Mouse (Mus musculus): Measurements from ENCODE around the gene Desi2.
"Not testable (repeated sequence)": the region's sequence is repeated elsewhere in the genome, so short reads cannot be mapped to it uniquely, and the experiment has no call there.

The Desi2 gene

DNA sequence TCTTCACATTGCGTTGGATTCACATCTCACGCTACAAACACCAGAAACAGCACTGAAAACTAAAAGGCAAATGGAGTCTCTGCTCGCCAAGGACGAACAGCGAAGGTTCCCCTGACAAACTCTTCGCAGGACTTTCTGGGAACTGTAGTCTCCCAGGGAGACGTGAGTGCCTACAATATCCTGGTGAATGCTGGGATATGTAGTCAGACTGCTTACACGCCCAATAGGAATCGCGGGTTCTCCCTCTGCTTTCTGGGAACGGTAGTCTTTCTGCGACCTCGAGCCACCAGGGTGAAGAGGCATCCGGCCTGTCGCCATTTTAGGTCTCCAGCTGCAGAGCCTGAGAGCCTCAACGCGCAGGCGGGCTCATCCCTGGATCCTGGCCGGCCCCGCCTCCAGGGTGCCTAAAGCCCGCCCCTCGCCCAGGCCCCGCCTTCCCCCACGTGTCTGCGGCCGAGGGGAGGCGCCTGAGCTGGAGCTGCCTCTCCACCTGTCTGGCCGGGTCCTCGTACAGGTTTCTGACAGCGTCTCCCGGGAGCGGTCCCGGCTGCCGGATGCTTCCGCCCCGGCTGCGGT, at the start of gene Desi2:
Gene Desi2, plus strand, starts transcription at position 202 of the 576 bp plus-strand sequence.
- DNase-seq (ENCODE audit: low spot score in 2 of 2): peak; percentile 89 to 91

GRCm38 (mm10) chr1:178146513-178146912, 40.7 kb upstream of the Desi2 start:
- not testable (repeated sequence) for DNase-seq (ENCODE audit: low spot score in 2 of 2)

GRCm38 (mm10) chr1:178146915-178147314, 40.3 kb upstream of the Desi2 start:
- not testable (repeated sequence) for DNase-seq (ENCODE audit: low spot score in 2 of 2)

DNA sequence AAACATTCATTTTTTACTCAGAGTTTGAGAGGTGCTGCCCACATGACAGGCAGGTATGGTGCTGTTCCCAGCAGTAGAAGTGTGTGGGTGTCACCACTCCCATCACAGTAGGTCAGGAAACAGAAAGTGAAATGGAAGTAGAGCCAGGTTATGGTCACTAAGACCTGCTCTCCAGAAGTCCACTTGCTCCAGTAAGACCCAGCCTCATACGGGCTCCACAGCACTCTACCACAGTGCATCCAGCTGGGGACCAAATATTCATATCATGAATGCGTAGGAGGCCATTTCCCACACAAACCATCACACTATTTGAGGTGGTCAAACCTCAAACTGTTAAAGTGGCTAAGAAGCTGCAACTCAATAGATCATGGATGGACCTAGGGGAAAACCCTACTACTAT, 5.0 kb upstream of the Desi2 start:
- DNase-seq (ENCODE audit: low spot score in 2 of 2): peak in 1 of 2 experiments; percentile 1

DNA sequence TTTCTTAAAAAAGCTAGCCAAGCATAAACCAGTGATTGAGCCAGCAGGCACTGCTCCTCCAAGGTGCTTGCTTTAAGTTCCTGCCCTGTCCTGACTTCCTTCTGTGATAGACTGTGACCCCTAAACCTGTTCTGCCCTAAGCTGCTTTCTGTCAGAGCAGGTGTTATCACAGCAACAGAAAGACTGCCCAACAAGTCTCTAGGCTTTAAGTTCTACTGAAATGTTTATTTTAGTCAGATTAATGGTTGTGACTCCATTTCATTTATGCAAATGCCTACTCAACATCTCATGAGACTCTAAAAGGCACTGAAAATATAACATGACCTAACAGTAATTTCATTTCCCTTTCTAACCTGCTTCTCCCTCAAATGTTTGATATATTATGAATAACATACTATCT, 1.6 kb upstream of the Desi2 start:
- DNase-seq (ENCODE audit: low spot score in 2 of 2): peak in 1 of 2 experiments; percentile 2

DNA sequence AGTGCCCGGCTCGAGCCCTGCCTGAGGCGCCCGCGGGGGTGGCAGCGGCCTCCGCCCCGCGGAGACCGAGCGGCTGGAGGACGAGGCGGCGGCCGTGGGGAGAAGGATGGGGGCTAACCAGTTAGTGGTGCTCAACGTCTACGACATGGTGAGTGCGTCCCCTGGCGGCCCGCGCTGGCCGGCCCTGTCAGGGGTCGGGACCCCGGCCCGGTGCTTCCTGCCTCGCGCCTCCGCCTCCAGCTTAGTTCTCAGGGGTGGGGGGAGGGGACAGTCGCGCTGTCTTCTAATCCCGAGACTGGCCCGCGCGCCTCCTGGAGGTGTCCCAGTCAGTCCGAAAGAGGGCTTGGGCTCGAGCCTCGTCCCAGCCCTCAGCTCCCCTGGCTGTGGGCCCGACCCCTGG, 593 bp downstream of the Desi2 start:
- DNase-seq (ENCODE audit: low spot score in 2 of 2): peak in 1 of 2 experiments; percentile 73

- DNase-seq (ENCODE audit: low spot score in 2 of 2): peak in 1 of 2 experiments; percentile 7
Measured at GRCm38 (mm10) chr1:178188386-178188785, 1.2 kb downstream of the Desi2 start.

DNA sequence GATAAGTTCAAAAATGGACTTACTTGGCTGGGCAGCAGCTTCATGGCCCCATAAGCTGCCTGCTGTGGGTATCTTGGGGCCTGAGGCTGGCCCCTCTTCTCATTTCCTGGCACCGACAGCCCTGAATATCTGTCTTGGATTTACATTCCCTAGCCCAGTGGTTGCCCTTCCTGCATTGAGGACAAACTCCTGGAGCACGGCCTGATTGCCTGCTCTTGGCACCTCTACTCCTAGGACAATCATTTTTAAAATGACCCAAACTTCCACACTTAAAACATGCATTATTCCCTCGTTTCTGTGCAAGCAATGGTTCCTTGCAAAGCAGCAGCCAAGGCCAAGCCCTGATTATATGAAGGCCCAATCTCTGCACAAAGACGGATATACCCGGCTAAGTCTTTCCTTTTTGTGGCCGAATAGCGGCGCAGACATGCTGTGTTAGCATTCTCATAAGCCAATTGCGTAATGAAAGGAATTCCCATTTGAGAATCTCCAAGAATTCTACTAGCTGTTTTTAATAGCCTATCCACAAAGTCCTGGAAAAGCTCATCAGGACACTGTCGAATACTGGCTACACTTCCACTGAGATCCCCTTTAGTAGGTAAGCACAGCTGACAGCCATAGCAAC, 18.6 kb downstream of the Desi2 start:
- DNase-seq (ENCODE audit: low spot score in 2 of 2): no peak

- not testable (repeated sequence) for DNase-seq (ENCODE audit: low spot score in 2 of 2)
Measured at GRCm38 (mm10) chr1:178207856-178208255, 20.6 kb downstream of the Desi2 start.

GRCm38 (mm10) chr1:178209966-178210365, 22.7 kb downstream of the Desi2 start:
- DNase-seq (ENCODE audit: low spot score in 2 of 2): no peak

GRCm38 (mm10) chr1:178217157-178217556, 29.9 kb downstream of the Desi2 start:
- DNase-seq (ENCODE audit: low spot score in 2 of 2): no peak

- DNase-seq (ENCODE audit: low spot score in 2 of 2): no peak
Measured at GRCm38 (mm10) chr1:178218305-178218704, 31.1 kb downstream of the Desi2 start.

- DNase-seq (ENCODE audit: low spot score in 2 of 2): no peak
Measured at GRCm38 (mm10) chr1:178219166-178220077, 32.2 kb downstream of the Desi2 start.

- DNase-seq (ENCODE audit: low spot score in 2 of 2): not testable (repeated sequence)
Measured at GRCm38 (mm10) chr1:178228888-178229287, 41.7 kb downstream of the Desi2 start.

- DNase-seq (ENCODE audit: low spot score in 2 of 2): no peak
Measured at GRCm38 (mm10) chr1:178234109-178234508, 46.9 kb downstream of the Desi2 start.

DNA sequence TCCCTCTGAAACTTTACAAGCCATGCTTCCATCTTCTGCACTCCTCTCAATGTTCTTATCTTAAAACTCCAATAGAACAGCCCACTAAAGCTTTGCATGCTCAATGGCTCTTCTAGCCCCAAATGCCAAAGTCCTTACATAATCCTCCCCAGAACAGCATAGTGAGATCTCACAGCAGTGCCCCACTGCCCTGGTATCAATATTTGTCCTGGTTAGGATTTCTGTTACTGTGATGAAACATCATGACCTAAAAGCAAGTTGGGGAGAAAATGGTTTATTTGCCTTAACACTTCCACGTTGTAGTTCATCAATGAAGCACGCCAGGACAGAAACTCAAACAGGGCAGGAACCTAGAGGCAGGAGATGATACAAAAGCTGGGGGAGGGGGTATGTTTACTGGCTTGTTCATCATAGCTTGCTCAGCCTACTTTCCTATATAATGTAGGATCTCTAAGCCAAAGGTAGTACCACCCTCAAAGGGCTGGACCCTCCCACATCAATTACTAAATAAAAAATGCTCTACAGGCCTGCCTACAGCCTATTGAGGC, 48.8 kb downstream of the Desi2 start:
- no peak for DNase-seq (ENCODE audit: low spot score in 2 of 2)

DNA sequence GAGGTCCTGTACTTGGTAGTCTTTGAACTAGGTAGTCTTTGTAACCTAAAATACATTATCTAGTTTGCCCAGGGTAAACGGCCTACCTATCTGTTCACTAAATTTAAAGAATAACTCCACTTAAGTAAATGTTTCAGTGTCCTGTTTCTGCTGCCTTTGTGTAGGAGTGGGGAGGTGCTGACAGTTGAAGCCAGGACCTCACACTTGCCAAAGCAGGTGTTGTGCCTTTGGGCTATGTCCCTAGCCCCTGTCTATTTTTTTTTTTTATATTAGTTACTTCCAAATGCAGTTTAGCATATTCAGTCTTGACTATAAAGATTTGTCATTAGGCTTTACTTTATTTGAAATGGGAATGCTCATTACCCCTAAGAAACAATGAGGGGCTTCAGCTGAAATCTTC, 51.5 kb downstream of the Desi2 start:
- no peak for DNase-seq (ENCODE audit: low spot score in 2 of 2)

DNA sequence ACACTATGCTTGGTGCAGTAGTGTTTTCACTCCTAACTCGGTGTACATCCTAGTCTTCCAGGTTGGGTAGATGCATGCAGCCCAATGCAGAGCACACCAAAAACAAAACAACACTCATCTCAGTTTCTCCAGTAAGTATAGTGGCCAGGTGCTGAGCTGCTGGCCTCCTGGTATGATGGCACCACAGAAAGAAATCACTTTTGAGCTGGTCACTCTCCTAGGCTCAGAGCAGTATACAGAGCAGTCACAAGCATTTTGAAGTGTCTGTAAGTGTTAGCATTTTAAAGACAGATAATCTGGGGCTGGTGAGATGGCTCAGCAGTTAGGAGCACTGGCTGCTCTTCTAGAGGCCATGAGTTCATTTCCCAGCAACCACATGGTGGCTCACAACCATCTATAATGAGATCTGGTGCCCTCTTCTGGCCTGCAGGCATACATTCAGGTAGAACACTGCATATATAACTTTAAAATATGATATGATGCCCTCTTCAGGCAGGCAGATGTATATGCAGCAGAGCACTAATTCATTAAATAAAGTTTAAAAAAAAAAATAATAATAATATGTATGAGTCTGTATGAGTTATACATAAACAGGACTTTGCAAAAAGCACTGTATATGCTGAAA, 54.8 kb downstream of the Desi2 start:
- DNase-seq (ENCODE audit: low spot score in 2 of 2): peak in 1 of 2 experiments; percentile 37

GRCm38 (mm10) chr1:178248107-178248820, 61.0 kb downstream of the Desi2 start:
- DNase-seq (ENCODE audit: low spot score in 2 of 2): no peak

DNA sequence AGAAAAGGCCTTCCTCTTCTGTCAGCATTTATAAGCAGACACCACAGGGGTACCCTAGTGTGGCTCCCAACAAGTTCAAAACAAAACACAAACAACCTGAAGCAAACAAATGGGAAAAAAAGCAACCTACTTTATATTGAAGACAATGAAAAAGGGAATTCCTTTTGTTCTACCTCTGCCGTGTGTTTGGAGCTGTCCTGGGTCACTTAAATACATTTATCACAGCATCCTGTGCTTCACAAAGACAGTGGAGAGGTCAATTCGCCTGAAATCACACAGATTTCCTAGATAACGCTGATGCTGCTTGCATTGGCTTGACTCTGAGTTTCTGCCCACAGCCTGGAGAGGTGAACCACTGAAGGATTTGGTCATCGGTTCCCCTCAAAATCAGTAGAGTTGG, 67.4 kb downstream of the Desi2 start:
- DNase-seq (ENCODE audit: low spot score in 2 of 2): no peak

- DNase-seq (ENCODE audit: low spot score in 2 of 2): no peak
Measured at GRCm38 (mm10) chr1:178256351-178256750, 69.1 kb downstream of the Desi2 start.
